Mouse (Mus musculus) liver, embryonic 14.5 days (tissue): Measurements from ENCODE around the gene Rgs16. TPM values are rescaled to one million over a fixed set of nuclear protein-coding genes. Genes with fewer than 3 reads are reported as not detected.

Experiments
- ATAC-seq: fragments of 200-750 bp; cut with Nextera tagmentation; 2 replicates; pipeline ENCODE4 v1.8.0; 2017; ENCODE audit warnings: moderate number of reproducible peaks, mild to moderate bottlenecking, moderate library complexity; ENCODE audit not compliant: insufficient read depth
- DNase-seq, 3 experiments: peaks; one replicate each; pipeline ENCODE4 v3.0.0-alpha.2; 2012 to 2013; ENCODE audit warnings: low read depth in 3 of 3, low spot score in 3 of 3
- H3K27ac ChIP-seq: fragments of 300-500 bp; sonication (generic); 2 replicates; pipeline ENCODE4 v1.5.1; 2014; ENCODE audit warnings: moderate library complexity, mild to moderate bottlenecking, control low read depth, inconsistent platforms
- H3K27me3 ChIP-seq: fragments of 300-500 bp; sonication (generic); 2 replicates; pipeline ENCODE4 v1.6.1; 2014; ENCODE audit warnings: mild to moderate bottlenecking, low read length, moderate library complexity; ENCODE audit not compliant: control insufficient read depth, insufficient read depth
- H3K36me3 ChIP-seq: fragments of 300-500 bp; sonication (generic); replicated peaks from 2 replicates; pipeline ENCODE4 v1.6.1; 2014; ENCODE audit warnings: low read depth; ENCODE audit not compliant: control insufficient read depth, insufficient read depth
- H3K4me1 ChIP-seq, 2 experiments: fragments of 200-500 bp in 1 of 2; fragments of 300-500 bp in 1 of 2; sonication (generic) in 1 of 2; replicated peaks; 2 replicates each; pipeline ENCODE4 v1.6.1; 2012 to 2014; ENCODE audit warnings: antibody characterized with exemption in 1 of 2, inconsistent platforms in 1 of 2, low read length in 1 of 2; ENCODE audit not compliant: control insufficient read depth in 2 of 2, insufficient read depth in 2 of 2
- H3K4me2 ChIP-seq: fragments of 300-500 bp; sonication (generic); 2 replicates; pipeline ENCODE4 v1.6.1; 2014; ENCODE audit warnings: low read depth, mild to moderate bottlenecking, control low read depth, moderate library complexity
- H3K4me3 ChIP-seq, 2 experiments: fragments of 200-500 bp in 1 of 2; fragments of 300-500 bp in 1 of 2; sonication (generic) in 1 of 2; 2 replicates each; pipeline ENCODE4 v1.5.1; 2012 to 2014; ENCODE audit warnings: low read depth in 2 of 2, low read length in 2 of 2, mild to moderate bottlenecking in 2 of 2, control low read depth in 1 of 2, inconsistent platforms in 1 of 2, moderate library complexity in 1 of 2; ENCODE audit not compliant: insufficient read depth in 1 of 2
- H3K9ac ChIP-seq: fragments of 300-500 bp; sonication (generic); replicated peaks from 2 replicates; pipeline ENCODE4 v1.6.1; 2014; ENCODE audit warnings: mild to moderate bottlenecking, control low read depth, moderate library complexity
- H3K9me3 ChIP-seq: fragments of 300-500 bp; sonication (generic); 2 replicates; pipeline ENCODE4 v1.6.1; 2016; ENCODE audit warnings: low read length, mixed read lengths; ENCODE audit not compliant: control insufficient read depth
- CTCF ChIP-seq: IDR thresholded peaks from 2 replicates; pipeline ENCODE4 v1.5.1; 2016; ENCODE audit warnings: antibody characterized with exemption, low read depth, control low read depth
- EP300 ChIP-seq: IDR thresholded peaks from 2 replicates; pipeline ENCODE4 v1.6.1; 2016; ENCODE audit warnings: antibody characterized with exemption, low read depth
- WGBS: fragments of 180-500 bp; shearing (Covaris S2); extraction: QIAGEN DNeasy Blood & Tissue Kit; methylation state at CpG from one replicate; pipeline ENCODE4 v1.1.7; 2014; ENCODE audit not compliant: insufficient replicate concordance; 5-methylcytosine and 5-hydroxymethylcytosine counted together
- polyA plus RNA-seq, 2 experiments: library from polyadenylated mRNA; depleted of rRNA in 1 of 2; stranded (reverse) in 1 of 2; unstranded in 1 of 2; fragments of >200 nt; fragmentation: Nextera tagmentation in 1 of 2; extraction: Ambion mirVana in 1 of 2; gene quantifications; 2 replicates each; pipeline versions ENCODE4 v1.2.1 to v1.2.3; 2012 to 2014

Gene Rgs16
- polyA plus RNA-seq, 2 experiments, result 0.08 TPM; not detected in 1

DNA sequence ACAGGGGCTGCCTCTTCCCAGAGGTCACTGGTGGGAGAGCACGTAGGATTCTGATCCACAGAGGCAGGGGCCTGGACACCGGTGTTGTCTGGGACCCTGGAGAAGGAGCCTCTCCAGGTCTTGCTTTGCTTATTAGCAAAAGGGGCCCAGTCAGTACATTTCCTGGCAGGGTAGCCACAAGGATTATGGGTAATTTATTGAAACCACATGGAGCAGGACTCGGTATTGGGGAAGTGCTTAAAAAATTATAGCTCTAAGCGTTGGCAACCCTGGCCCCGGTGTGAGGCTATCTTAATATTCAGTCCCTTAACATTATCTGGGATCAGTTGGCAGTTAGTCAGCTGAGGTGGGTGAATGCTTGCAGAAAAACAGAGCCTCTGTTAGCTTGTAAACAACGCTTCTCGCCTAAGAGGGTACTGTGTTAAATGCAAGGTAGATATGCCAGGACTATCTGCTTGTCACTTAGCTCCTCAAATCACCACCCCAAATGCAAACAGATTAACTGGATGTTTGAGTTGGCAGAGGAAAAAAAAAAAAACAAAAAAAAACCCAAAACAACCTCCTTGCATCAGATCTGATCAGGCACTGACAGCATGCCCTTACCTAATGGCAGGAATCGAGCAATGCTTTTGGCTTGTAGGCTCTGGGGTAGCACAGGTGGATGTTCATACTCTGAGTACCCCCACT is 37.8 kb upstream of the Rgs16 start:
- no peaks in the 10 kb centered on the region for H3K27me3 ChIP-seq
- no peak for TF ChIP-seq CTCF
- TF ChIP-seq EP300, result no peak
- no peak overlapping the region for H3K4me2 ChIP-seq
- H3K9ac ChIP-seq, result no peak overlapping the region
- H3K4me3 ChIP-seq, result no peak overlapping the region
- no peaks in the 10 kb centered on the region for H3K36me3 ChIP-seq
- H3K27ac ChIP-seq, result no peak overlapping the region
- H3K4me1 ChIP-seq, result no peaks in the 10 kb centered on the region
- 59% methylated on average over 8 of the region's 8 CpGs for WGBS
- no peaks in the 10 kb centered on the region for H3K9me3 ChIP-seq
- DNase-seq (no peak), ATAC-seq (no peak)

DNA sequence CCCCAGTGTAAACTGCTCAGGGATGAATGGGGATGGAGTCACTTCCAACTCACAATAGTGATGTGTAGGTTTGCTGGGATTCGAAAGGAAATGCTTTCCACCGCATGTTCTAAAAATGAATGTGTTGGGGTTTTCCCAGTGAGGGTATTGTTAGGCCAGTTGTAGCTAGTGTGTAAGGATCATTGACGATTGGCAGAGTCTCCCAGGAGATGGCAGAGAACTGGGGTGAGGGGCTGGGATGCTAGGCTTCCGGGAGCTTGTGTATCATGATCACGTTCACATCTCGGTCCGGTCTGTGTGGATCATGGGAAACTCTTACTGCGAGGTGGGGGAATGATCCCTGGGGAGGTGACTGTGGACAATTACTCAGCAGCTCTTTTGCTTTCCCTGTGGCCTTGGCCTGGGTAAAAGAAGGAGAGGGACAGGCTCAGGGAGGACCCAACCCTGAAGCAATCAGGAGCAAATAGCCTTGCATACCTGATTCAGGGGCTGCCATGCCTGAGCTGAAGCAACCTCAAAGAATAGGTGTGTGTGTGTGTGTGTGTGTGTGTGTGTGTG is 37.2 kb upstream of the Rgs16 start:
- Histone ChIP-seq H3K4me1 (no peaks in the 10 kb centered on the region), H3K4me2 (no peak overlapping the region), H3K9me3 (no peaks in the 10 kb centered on the region), H3K9ac (no peak overlapping the region), H3K36me3 (no peaks in the 10 kb centered on the region), H3K27me3 (no peaks in the 10 kb centered on the region), H3K4me3 (no peak overlapping the region), H3K27ac (no peak overlapping the region)
- no peak for DNase-seq
- WGBS, result 69% methylated on average over 8 of the region's 8 CpGs
- ATAC-seq, result no peak
- TF ChIP-seq EP300 (no peak), CTCF (no peak)

DNA sequence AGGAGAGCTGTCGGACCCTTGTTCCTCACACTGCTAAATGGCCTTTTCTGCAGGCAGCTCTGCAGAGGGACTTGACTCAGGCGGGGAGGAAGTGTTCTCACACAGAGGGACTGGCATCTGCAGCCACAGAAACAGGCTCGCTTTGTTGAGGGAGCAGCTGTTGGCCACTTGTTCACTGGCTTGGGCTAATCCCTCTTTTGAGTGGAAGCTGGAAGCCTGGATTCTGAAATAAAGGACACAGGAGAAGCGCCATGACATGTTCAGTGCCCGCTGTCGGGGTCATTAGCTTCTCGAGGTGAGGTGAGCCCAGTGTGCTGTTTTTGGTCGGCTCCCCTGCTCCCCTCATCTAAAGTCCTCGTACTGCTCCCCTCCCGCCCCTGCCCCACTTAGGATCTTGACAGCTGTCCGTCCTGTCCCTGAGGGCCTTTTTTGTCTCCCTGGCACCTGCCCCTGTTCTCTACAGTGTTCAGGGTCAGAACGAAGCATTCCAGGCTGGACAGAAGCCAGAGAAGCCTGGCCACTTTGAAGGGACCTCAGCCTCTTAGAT is 36.6 kb upstream of the Rgs16 start:
- no peaks in the 10 kb centered on the region for H3K4me1 ChIP-seq
- no peak for DNase-seq
- H3K4me3 ChIP-seq, result no peak overlapping the region
- no peak for ATAC-seq
- H3K9me3 ChIP-seq, result no peaks in the 10 kb centered on the region
- no peak overlapping the region for H3K27ac ChIP-seq
- TF ChIP-seq EP300 (no peak), CTCF (no peak)
- 14% methylated on average over 12 of the region's 12 CpGs for WGBS
- no peaks in the 10 kb centered on the region for H3K36me3 ChIP-seq
- no peak overlapping the region for H3K4me2 ChIP-seq
- no peak overlapping the region for H3K9ac ChIP-seq
- H3K27me3 ChIP-seq, result no peaks in the 10 kb centered on the region

DNA sequence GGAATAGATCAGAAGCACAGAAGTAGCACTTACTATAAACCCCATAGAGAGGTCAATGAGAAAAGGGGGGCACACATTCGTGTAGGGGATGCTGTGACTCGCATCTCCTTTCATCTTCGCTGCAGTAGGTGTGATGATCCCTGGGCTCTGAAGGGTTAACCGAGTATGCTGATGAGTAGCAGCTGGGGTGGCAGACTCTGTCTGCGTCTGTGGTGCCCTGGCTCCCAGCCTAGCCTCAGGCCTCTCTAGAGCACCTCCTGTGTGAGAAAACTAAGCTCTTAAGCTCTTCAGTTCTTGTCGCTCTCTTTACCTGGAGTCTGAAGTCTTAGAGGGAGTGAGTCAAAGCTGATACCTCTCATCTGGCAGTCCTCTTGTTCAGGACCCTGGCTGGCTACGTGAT is 36.0 kb upstream of the Rgs16 start:
- H3K27ac ChIP-seq, result no peak overlapping the region
- no peak overlapping the region for H3K9ac ChIP-seq
- DNase-seq (no peak), ATAC-seq (no peak)
- no peaks in the 10 kb centered on the region for H3K27me3 ChIP-seq
- H3K4me1 ChIP-seq, result no peaks in the 10 kb centered on the region
- no peak overlapping the region for H3K4me3 ChIP-seq
- H3K9me3 ChIP-seq, result no peaks in the 10 kb centered on the region
- WGBS, result 27% methylated on average over 7 of the region's 7 CpGs
- TF ChIP-seq CTCF, result no peak
- no peak for TF ChIP-seq EP300
- H3K4me2 ChIP-seq, result no peak overlapping the region
- H3K36me3 ChIP-seq, result no peaks in the 10 kb centered on the region

GRCm38 (mm10) chr1:153704996-153705395 is 35.2 kb upstream of the Rgs16 start:
- H3K4me2 ChIP-seq, result no peak overlapping the region
- H3K27ac ChIP-seq, result no peak overlapping the region
- 42% methylated on average over 3 of the region's 3 CpGs for WGBS
- H3K4me1 ChIP-seq, result no peaks in the 10 kb centered on the region
- TF ChIP-seq EP300 (no peak), CTCF (no peak)
- H3K9me3 ChIP-seq, result no peaks in the 10 kb centered on the region
- H3K4me3 ChIP-seq, result no peak overlapping the region
- no peaks in the 10 kb centered on the region for H3K27me3 ChIP-seq
- no peak for ATAC-seq
- no peaks in the 10 kb centered on the region for H3K36me3 ChIP-seq
- no peak for DNase-seq
- H3K9ac ChIP-seq, result no peak overlapping the region
